Mouse (Mus musculus) kidney, adult 2 months (tissue): ENCODE results near the gene Gm20219. TPM values are rescaled to one million over a fixed set of nuclear protein-coding genes. Genes with fewer than 3 reads are reported as not detected.
A peak's percentile ranks its signal among the peaks of the same experiment; 100 is the strongest.

Source experiments
- DNase-seq: peaks from one replicate; pipeline ENCODE4 v3.0.0; 2021
- H3K27ac ChIP-seq: fragments of 200-500 bp; 2 replicates; pipeline ENCODE4 v1.5.1; 2012; ENCODE audit warnings: low read depth, low read length, control low read depth, inconsistent platforms; ENCODE audit not compliant: insufficient read depth
- H3K27me3 ChIP-seq: fragments of 200-500 bp; replicated peaks from 2 replicates; pipeline ENCODE4 v1.6.1; 2012; ENCODE audit warnings: mild to moderate bottlenecking, moderate library complexity, low read length, inconsistent platforms; ENCODE audit not compliant: control insufficient read depth, insufficient read depth
- H3K36me3 ChIP-seq: fragments of 200-500 bp; 2 replicates; pipeline ENCODE4 v1.6.1; 2012; ENCODE audit warnings: mild to moderate bottlenecking, moderate library complexity, low read length, inconsistent platforms; ENCODE audit not compliant: control insufficient read depth, insufficient read depth
- H3K4me1 ChIP-seq: fragments of 200-500 bp; 2 replicates; pipeline ENCODE4 v1.6.1; 2011; ENCODE audit warnings: low read length; ENCODE audit not compliant: control insufficient read depth, insufficient read depth
- H3K4me3 ChIP-seq: fragments of 200-500 bp; 2 replicates; pipeline ENCODE4 v1.5.1; 2011; ENCODE audit warnings: mild to moderate bottlenecking, low read depth, low read length, control low read depth; ENCODE audit not compliant: insufficient read depth
- CTCF ChIP-seq: fragments of 200-500 bp; conservative IDR thresholded peaks from 2 replicates; pipeline ENCODE4 v1.5.1; 2011; ENCODE audit warnings: low read depth, mild to moderate bottlenecking, control low read depth, low read length, moderate library complexity, mixed read lengths; ENCODE audit not compliant: insufficient read depth, insufficient read length
- POLR2A ChIP-seq: fragments of 200-500 bp; IDR thresholded peaks from one replicate; pipeline ENCODE4 v1.6.1; 2011; ENCODE audit warnings: low read depth, low read length, control low read depth
- WGBS: fragments of 180-500 bp; shearing (Covaris S2); methylation state at CpG from one replicate; pipeline ENCODE4 v1.1.7; 2018; 5-methylcytosine and 5-hydroxymethylcytosine counted together
- polyA plus RNA-seq: library from polyadenylated mRNA; depleted of rRNA; stranded (reverse); fragments of >200 nt; gene quantifications from 2 replicates; pipeline ENCODE4 v1.2.3, GENCODE M21; 2012

The Gm20219 gene
- polyA plus RNA-seq, 1 experiment: 2.1 TPM

DNA sequence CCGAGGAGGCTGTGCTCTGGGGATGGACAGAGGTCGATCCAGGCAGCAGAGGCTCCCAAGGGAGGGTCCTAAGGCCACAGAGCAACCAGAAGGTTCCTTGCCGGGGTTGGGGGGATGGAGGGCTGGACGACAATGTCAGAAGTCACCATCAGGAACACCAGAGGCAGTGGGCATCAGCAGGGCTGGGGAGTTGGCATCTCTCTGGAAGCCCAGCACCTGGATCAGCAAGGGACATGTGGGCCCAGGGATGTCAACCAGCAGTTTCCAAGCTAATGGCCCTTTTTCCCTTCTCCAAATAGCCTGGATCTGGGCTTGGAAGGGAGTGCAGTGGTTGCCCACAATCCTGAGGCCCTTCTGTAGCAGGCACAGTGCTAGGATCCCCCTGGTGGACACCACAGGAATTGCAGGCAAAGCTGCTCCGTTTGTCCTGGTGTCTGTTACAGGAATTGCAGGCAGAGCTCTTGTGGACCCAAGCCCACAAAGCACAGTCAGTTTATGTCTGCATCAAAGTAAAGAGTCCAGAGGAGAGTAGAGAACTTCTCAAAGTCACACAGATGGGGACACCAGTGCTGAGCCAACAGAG, 1.3 kb downstream of the Gm20219 start:
- H3K27me3 ChIP-seq: no peaks in the 10 kb centered on the region
- TF ChIP-seq POLR2A: no peak
- TF ChIP-seq CTCF: peak; percentile 99
- DNase-seq: peak; percentile 68

DNA sequence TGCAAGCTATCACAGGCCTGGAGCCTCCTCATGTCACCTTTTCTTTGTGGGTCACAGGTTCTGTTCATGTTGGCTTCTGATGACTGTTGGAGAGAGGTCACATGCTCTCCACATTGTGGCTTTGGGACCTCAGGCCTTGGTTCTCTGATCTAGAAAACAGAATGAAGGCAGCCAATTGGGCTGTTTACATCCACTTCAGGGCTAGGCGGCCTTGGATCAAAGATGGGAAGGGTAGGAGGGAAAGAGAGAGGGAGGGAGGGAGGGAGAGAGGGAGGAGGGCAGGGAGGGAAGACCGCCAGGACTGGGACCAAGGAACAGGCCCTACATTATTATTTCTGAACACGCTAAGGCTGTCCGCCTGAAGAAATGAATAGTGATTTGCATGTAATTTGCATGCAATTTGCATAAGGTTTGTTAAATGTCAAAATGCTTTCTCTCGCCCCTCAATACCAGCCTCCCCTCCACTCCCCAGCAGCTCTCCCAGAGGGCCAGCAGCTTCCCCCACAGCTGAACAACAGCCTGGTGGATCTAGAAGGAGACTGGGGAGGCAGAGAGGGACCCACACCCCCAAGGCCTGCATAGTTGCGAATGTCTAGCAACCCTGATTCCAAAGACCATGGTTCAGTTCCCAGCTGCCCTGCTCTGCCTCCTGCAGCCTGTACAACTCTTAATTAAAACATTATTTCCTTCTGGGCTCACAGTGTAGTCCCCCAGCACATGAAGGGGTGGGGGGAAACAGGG, 2.2 kb downstream of the Gm20219 start:
- no peak overlapping the region for H3K27ac ChIP-seq
- H3K4me1 ChIP-seq: no peaks in the 10 kb centered on the region
- 78% methylated on average over 6 of the region's 6 CpGs for WGBS
- H3K27me3 ChIP-seq: no peaks in the 10 kb centered on the region
- no peak for DNase-seq
- no peak overlapping the region for H3K4me3 ChIP-seq
- H3K36me3 ChIP-seq: no peaks in the 10 kb centered on the region
- no peak for TF ChIP-seq POLR2A
- no peak for TF ChIP-seq CTCF

More for the DNA sequence above, 1.3 kb downstream of the Gm20219 start:
- Histone ChIP-seq H3K4me1 (no peaks in the 10 kb centered on the region), H3K27ac (no peak overlapping the region), H3K36me3 (no peaks in the 10 kb centered on the region), H3K4me3 (no peak overlapping the region)
- 63% methylated on average over 5 of the region's 5 CpGs for WGBS

DNA sequence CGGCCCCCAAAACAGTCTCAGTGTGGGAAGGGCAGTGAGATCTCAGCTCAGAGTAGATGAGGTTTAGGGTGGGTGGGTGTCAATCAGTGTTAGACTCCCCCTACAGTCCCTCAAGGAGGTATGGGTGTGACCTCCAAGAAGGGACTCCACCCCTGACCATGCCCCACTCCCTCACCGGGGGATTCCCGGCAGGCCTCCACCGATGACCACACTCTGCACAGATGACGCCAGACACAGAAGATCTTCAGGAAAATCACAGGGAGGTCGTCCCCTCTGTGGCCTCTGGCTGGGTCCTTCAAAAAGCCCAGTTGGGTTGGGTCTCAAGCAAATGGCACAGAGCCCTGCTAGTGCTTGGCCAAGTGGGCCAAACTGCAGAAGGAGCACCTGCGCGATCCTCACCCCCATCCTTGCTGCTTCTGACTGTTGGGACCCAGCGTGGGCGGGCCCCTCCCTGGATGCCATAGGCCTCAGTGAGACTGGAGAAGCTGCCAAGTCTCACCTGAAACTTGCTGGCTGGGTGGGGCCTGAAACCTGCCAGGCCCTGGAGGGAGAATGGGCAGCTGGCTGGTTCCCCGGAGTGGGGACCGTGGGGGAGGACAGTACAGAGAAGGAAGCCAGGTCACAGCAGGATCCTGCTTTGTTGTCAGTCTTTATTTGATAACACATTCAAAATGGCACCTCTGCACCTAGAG, 3.3 kb downstream of the Gm20219 start:
- H3K4me1 ChIP-seq: no peaks in the 10 kb centered on the region
- H3K27me3 ChIP-seq: no peaks in the 10 kb centered on the region
- TF ChIP-seq POLR2A: no peak
- TF ChIP-seq CTCF: no peak
- DNase-seq: no peak
- no peak overlapping the region for H3K4me3 ChIP-seq
- no peaks in the 10 kb centered on the region for H3K36me3 ChIP-seq
- 70% methylated on average over 12 of the region's 12 CpGs for WGBS
- H3K27ac ChIP-seq: no peak overlapping the region

DNA sequence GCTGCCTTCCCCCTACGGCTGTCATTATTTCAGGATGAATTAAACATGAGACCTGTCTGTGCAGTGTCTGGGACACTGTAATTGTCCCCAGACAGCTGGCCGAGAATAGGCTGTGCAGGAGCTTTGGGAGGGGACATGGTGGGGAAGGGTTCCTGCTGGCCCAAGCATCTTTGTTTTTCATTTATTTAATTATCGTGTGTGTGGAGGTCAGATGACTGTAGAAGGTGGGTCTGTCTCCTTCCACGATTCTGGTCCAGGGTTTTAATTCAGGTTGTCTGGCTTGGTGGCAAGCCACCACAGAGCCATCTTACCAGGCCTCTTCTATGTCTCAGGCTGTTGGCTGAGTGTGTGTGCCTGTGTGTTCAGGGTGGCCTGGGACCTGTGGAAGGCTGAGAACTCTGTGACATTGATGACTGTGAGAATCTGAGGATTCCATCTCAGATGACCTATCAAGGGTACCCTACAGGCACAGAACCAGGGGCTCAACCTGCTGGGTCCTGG, 5.5 kb downstream of the Gm20219 start:
- no peaks in the 10 kb centered on the region for H3K27me3 ChIP-seq
- TF ChIP-seq CTCF (no peak), POLR2A (no peak)
- 65% methylated on average over 4 of the region's 4 CpGs for WGBS
- H3K36me3 ChIP-seq: no peaks in the 10 kb centered on the region
- no peak overlapping the region for H3K4me3 ChIP-seq
- no peak for DNase-seq
- H3K27ac ChIP-seq: no peak overlapping the region
- no peaks in the 10 kb centered on the region for H3K4me1 ChIP-seq

DNA sequence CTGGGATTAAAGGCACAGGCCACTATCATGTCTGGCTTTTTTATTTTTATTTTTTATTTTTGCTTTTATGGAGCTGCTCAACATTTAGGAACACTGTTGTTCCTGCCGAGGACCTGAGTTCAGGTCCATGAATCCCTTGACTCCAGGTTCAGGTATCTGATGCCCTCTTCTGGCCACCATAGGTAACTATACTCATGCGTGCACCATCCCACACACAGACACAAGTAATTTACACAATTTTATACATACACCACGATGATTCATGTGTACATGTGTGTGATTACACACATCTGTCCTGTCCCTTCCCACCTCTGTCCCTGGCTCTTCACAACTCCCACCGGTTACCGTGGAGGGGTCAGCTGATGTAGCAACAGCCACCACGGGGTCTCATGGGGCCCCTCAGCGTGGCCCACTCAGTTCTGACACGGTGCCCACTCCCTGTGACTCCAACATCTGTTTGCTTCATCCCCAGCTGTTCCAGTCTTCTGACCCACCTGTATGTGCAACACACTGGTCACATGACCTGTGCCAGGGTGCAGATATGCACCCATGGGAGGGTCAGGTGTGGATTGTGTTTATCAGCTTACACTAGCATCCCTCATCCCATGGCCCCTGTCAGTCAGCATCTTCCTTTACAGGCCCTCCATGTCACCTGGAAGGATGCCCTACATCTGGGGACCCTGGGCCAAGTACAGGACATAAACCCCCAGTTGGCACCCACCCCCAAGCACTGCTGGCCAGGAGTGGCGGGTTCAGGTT, 6.2 kb downstream of the Gm20219 start:
- H3K27ac ChIP-seq: no peak overlapping the region
- no peak for DNase-seq
- 76% methylated on average over 9 of the region's 9 CpGs for WGBS
- H3K27me3 ChIP-seq: no peaks in the 10 kb centered on the region
- no peaks in the 10 kb centered on the region for H3K36me3 ChIP-seq
- H3K4me3 ChIP-seq: no peak overlapping the region
- no peaks in the 10 kb centered on the region for H3K4me1 ChIP-seq
- TF ChIP-seq POLR2A: no peak
- TF ChIP-seq CTCF: peak; percentile 28; the same call in 1 of the 2 replicates

DNA sequence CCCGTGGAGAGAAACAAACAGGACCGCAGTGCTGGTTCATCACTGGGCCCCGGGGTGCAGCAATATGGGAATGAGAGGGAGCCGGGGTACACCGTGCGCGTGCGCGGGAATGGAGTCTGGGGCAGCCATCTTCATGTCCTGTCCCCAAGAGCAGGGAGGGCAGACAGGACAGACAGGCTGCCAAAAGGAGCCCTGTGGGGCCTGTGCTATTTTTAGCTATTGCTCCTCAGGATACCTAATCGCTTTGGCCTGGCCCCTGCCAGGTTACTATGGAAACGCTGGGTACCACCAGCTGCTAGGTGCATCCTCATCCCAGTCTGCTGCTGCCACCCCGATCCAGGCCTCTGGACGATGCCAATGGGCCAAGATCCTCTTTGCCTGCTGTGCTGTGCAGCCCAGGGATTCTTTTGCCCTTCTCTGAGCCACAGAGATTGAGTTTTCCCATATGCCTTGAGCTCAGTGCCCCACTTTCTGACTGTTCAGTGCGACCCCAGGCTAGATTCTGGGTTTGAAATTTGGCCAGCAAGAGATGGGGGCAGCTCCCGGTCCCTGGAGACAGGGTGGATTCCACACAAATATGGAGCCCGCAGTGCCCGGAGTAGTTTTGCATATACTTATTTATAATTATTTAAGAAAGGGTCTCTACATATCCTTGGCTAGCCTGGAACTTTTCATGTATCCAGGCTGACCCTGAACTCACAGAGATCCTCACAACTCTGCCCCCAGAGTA, 6.9 kb downstream of the Gm20219 start:
- WGBS: 78% methylated on average over 17 of the region's 17 CpGs

More for the DNA sequence above, 6.9 kb downstream of the Gm20219 start:
- H3K27me3 ChIP-seq: no peaks in the 10 kb centered on the region
- H3K4me1 ChIP-seq: no peaks in the 10 kb centered on the region
- TF ChIP-seq POLR2A (no peak), CTCF (no peak)
- H3K36me3 ChIP-seq: no peaks in the 10 kb centered on the region
- no peak for DNase-seq
- H3K4me3 ChIP-seq: no peak overlapping the region
- H3K27ac ChIP-seq: no peak overlapping the region
